Mouse (Mus musculus) central nervous system, embryonic 14 days (tissue): ENCODE results near the gene Itga1. TPM values are rescaled to one million over a fixed set of nuclear protein-coding genes. Genes with fewer than 3 reads are reported as not detected.

Experiments used
- polyA plus RNA-seq: library from polyadenylated mRNA; depleted of rRNA; stranded (reverse); fragments of >200 nt; gene quantifications from 2 replicates; pipeline ENCODE4 v1.2.3, GENCODE M21; 2012; rRNA removed

Itga1 gene
- polyA plus RNA-seq, result 3.1 and 3.5 TPM in 2 replicates

GRCm38 (mm10) chr13:115101355-115102191 is at the start of gene Itga1, which contains the start of gene Gm49395:
TSS of gene Itga1 (minus strand) at chr13:115101964.
TSS of gene Gm49395 (minus strand) at chr13:115101921.

DNA sequence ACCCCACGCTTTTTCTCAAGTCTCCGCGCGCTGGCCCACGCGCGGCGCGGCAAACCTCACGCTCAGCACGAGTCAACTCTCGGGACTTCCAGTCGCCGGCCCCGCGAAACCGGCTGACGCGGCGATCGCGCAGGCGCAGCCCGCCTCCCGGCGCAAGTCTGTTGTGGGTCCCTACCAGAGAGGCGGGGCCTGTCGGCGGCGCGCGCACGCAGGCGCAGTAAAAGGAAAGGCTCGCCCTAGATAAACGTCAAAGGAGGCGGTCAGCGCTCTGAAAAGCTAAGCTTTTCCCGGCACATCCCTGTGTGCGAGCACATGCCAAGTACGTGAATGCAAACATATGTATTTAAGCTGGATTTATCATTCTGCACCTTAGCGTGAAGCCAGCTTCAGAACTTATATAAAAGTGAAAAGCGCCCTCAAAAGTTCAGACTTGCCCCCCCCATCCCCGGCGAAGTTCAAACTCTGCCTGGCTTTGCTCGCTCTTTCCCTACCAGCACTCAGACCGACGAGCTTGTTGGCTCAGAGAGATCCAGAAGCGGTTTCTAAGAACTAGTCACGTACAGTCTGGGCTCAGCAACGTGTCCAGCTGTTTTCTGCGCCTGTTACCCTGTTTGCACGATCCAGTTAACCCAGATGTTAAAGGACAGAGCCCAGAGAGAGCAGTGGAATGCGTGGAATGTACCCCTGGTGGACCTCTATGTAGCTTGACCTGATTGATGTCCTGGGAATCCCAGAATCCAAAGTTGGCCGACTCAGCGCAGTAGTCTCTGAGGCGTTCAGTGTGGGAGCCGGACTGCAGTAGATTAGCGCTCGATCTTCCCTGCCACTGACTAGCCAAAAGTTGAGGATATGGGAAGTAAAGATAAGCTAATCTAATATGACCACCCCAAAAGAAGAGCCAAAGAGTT is 11.4 kb downstream of the Itga1 start, which contains the start of gene Pelo:
Pelo (minus strand) TSS at position 118 of the 908 bp plus-strand sequence.

GRCm38 (mm10) chr13:114931775-114932294 is 169.9 kb downstream of the Itga1 start, which contains the start of gene Itga2:
TSS of gene Itga2 (minus strand) at chr13:114932100.

Other genes starting within 250 kb of the Itga1 start
- 1.5 and 2.1 TPM in 2 replicates for gene Itga2, start 169.9 kb downstream of the Itga1 start, polyA plus RNA-seq
- 31.9 and 33.6 TPM in 2 replicates for gene Pelo, start 11.8 kb downstream of the Itga1 start, polyA plus RNA-seq
- gene Gm49395, start within 50 bp of the Itga1 start, polyA plus RNA-seq, result 1.00 and 1.0 TPM in 2 replicates